Mouse (Mus musculus): ENCODE data around the gene Dnhd1. TPM values are rescaled to one million over a fixed set of nuclear protein-coding genes. Genes with fewer than 3 reads are reported as not detected.

Gene Dnhd1
- total RNA-seq, 1 experiment from 2014 or later, result 1.5 TPM

Other genes with a start within 250 kb of the Dnhd1 start
- gene Cnga4, start 246.3 kb upstream of the Dnhd1 start, total RNA-seq (2017), result not detected in 2 replicates
- not detected in 2 replicates for gene Cckbr, start 225.1 kb upstream of the Dnhd1 start, total RNA-seq (2017)
- 0.59 and 0.92 TPM in 2 replicates for gene Cavin3, start 168.5 kb upstream of the Dnhd1 start, total RNA-seq (2017)
- 22.7 and 28.7 TPM in 2 replicates for gene Smpd1, start 96.5 kb upstream of the Dnhd1 start, total RNA-seq (2017)
- 0.64 TPM in 1 of 2 replicates, not detected in the other for gene Apbb1, start 69.2 kb upstream of the Dnhd1 start, total RNA-seq (2017)
- gene Hpx, start 50.7 kb upstream of the Dnhd1 start, total RNA-seq (2017), result not detected in 2 replicates
- gene Trim3, start 17.3 kb upstream of the Dnhd1 start, total RNA-seq (2017), result 5.4 and 6.4 TPM in 2 replicates
- 73.5 and 75.4 TPM in 2 replicates for gene Timm10b, start 10.8 kb upstream of the Dnhd1 start, total RNA-seq (2017)
- 28.3 and 30.8 TPM in 2 replicates for gene Arfip2, start 10.4 kb upstream of the Dnhd1 start, total RNA-seq (2017)
- gene Gm45799, start 10.3 kb upstream of the Dnhd1 start, total RNA-seq (2017), result 0.15 and 9.0 TPM in 2 replicates
- gene Ilk, start 85.8 kb downstream of the Dnhd1 start, total RNA-seq (2017), result 100 and 110 TPM in 2 replicates
- 26.5 and 32.6 TPM in 2 replicates for gene Rrp8, start 86.6 kb downstream of the Dnhd1 start, total RNA-seq (2017)
- gene Taf10, start 93.5 kb downstream of the Dnhd1 start, total RNA-seq (2017), result 179 and 220 TPM in 2 replicates
- 18.3 and 25.7 TPM in 2 replicates for gene Tpp1, start 101.4 kb downstream of the Dnhd1 start, total RNA-seq (2017)
- 0.18 TPM in 1 of 2 replicates, not detected in the other for gene Dchs1, start 136.8 kb downstream of the Dnhd1 start, total RNA-seq (2017)
- gene Mrpl17, start 160.3 kb downstream of the Dnhd1 start, total RNA-seq (2017), result 27.6 and 53.7 TPM in 2 replicates